9 mouse cellular contexts compared by ENCODE assay signal in the genomic region with DNA sequence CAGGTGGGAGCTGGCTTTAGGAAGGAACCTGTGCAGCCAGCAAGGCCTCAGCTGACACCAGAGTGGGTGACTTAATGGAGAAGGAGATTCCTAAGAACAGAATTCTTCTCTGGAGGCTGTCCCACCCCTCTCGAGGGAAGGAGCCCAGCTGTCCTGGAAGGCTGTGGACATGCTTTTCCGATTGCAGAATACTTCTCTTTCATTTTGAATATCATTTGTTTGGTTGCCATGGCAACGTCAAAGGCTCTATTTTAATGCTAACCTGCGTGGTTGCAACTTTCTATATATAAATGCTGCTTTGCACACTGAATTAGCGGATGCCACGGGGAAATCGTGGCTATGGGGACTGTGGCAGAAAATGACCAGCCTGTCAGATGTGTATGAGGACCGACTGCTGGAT.
DNase-seq lines count a peak whose midpoint lies in the region; ATAC-seq and TF ChIP-seq lines count a peak whose summit lies in the region.
"Had no signal": no experiment of that assay in that cellular context is flagged by ENCODE, and none has a peak within 500 bp of the region (broad histone marks: within the 10 kb centered on the region; RNA-seq: fewer than 3 reads in every experiment).

No protein-coding gene starts in this region.

- no peak overlapping the region for H3K4me3 ChIP-seq in limb, embryonic 14.5 days (replicated peaks; ENCODE audit: low read length)
- H3K4me3 ChIP-seq in limb, embryonic 10.5 days = no peak overlapping the region
- H3K4me3 ChIP-seq: liver, embryonic 13.5 days; neural tube, embryonic 13.5 days had no signal

- DNase-seq in limb, embryonic 14.5 days (ENCODE audit: low spot score) = peak; percentile 52
- no peak for DNase-seq in limb, embryonic 10.5 days (ENCODE audit: low spot score)
- peak; percentile 63 for DNase-seq in gastrocnemius, postnatal 25 days
- DNase-seq in left cerebral cortex, postnatal 36 days (ENCODE audit: low spot score in 2 of 2) = peak; percentile 40 to 51
- peak; percentile 44 for DNase-seq in splenic B cell, adult 2 months (ENCODE audit: low read depth, low spot score)
- DNase-seq: liver, embryonic 13.5 days had no signal

- no peaks in the 10 kb centered on the region for H3K27me3 ChIP-seq in limb, embryonic 14.5 days (ENCODE audit: control insufficient read depth, insufficient read depth, low read length)
- no peaks in the 10 kb centered on the region for H3K27me3 ChIP-seq in limb, embryonic 10.5 days (ENCODE audit: low read depth, poor library complexity, severe bottlenecking)
- no peaks in the 10 kb centered on the region for H3K27me3 ChIP-seq in splenic B cell, adult 2 months (ENCODE audit: control insufficient read depth, insufficient read depth, low read length, poor library complexity, severe bottlenecking)
- H3K27me3 ChIP-seq: neural tube, embryonic 13.5 days had no signal

- no peak for ATAC-seq in limb, embryonic 14.5 days (ENCODE audit: low FRiP score, low read depth)
- ATAC-seq in CD4-positive, CD25-positive, alpha-beta regulatory T cell, adult 4 months = no peak
- ATAC-seq in activated CD4-positive, CD25-positive, alpha-beta regulatory T cell, adult 4 months = no peak

- H3K36me3 ChIP-seq in limb, embryonic 14.5 days (ENCODE audit: control insufficient read depth, insufficient read depth, low read length) = no peaks in the 10 kb centered on the region
- H3K36me3 ChIP-seq in limb, embryonic 10.5 days = no peaks in the 10 kb centered on the region
- H3K36me3 ChIP-seq in splenic B cell, adult 2 months (ENCODE audit: control insufficient read depth, insufficient read depth, low read length, poor library complexity, severe bottlenecking) = no peaks in the 10 kb centered on the region
- H3K36me3 ChIP-seq: liver, embryonic 13.5 days; neural tube, embryonic 13.5 days had no signal

- no peak for TF ChIP-seq POLR2A in limb, embryonic 14.5 days (IDR thresholded peaks at IDR 0.05; ENCODE audit: borderline replicate concordance, extremely low read depth, insufficient read depth, insufficient read length)

- no peaks in the 10 kb centered on the region for H3K9me3 ChIP-seq in limb, embryonic 14.5 days (ENCODE audit: control insufficient read depth, low read length)
- no peaks in the 10 kb centered on the region for H3K9me3 ChIP-seq in limb, embryonic 10.5 days (replicated peaks)
- H3K9me3 ChIP-seq: liver, embryonic 13.5 days; neural tube, embryonic 13.5 days had no signal

- 72% methylated on average over 8 of the region's 8 CpGs for WGBS in limb, embryonic 14.5 days
- WGBS in limb, embryonic 10.5 days = 86% methylated on average over 8 of the region's 8 CpGs

- no peak overlapping the region for H3K27ac ChIP-seq in limb, embryonic 14.5 days (replicated peaks; ENCODE audit: low read depth, low read length)
- no peak overlapping the region for H3K27ac ChIP-seq in limb, embryonic 10.5 days
- H3K27ac ChIP-seq: liver, embryonic 13.5 days; neural tube, embryonic 13.5 days had no signal

- peaks cover 29% of the 10 kb centered on the region for H3K4me1 ChIP-seq in limb, embryonic 14.5 days (ENCODE audit: control insufficient read depth, insufficient read depth, low read length)
- H3K4me1 ChIP-seq in limb, embryonic 10.5 days = 0 out of 2 replicates have a peak, but pooled peaks cover 5% of the 10 kb centered on the region
- H3K4me1 ChIP-seq: liver, embryonic 13.5 days had no signal

- intact Hi-C loops in left cerebral cortex, postnatal 36 days (cut with DNase I) = no loop called here

- no peak overlapping the region for H3K4me2 ChIP-seq in limb, embryonic 14.5 days (replicated peaks; ENCODE audit: low read depth, low read length, severe bottlenecking)
- H3K4me2 ChIP-seq: liver, embryonic 13.5 days; neural tube, embryonic 13.5 days had no signal

- no peak overlapping the region for H3K9ac ChIP-seq in limb, embryonic 14.5 days (ENCODE audit: low read depth, low read length, severe bottlenecking)
- H3K9ac ChIP-seq: liver, embryonic 13.5 days; neural tube, embryonic 13.5 days had no signal
